Mouse (Mus musculus) intestine, postnatal 0 days (tissue): ENCODE data around the gene Cadps. TPM values are rescaled to one million over a fixed set of nuclear protein-coding genes. Genes with fewer than 3 reads are reported as not detected.

Experiments used
- ATAC-seq: fragments of 200-750 bp; cut with Nextera tagmentation; 2 replicates; pipeline ENCODE4 v1.8.0; 2017; ENCODE audit warnings: mild to moderate bottlenecking, moderate TSS enrichment, moderate library complexity
- H3K27ac ChIP-seq: fragments of 300-500 bp; sonication (generic); 2 replicates; pipeline ENCODE4 v1.5.1; 2014; ENCODE audit warnings: mild to moderate bottlenecking, low read depth, low read length, moderate library complexity
- H3K27me3 ChIP-seq: fragments of 300-500 bp; sonication (generic); replicated peaks from 2 replicates; pipeline ENCODE4 v1.6.1; 2014; ENCODE audit warnings: low read length, mixed read lengths; ENCODE audit not compliant: control insufficient read depth, insufficient read depth
- H3K36me3 ChIP-seq: fragments of 300-500 bp; sonication (generic); 2 replicates; pipeline ENCODE4 v1.6.1; 2014; ENCODE audit warnings: mild to moderate bottlenecking, moderate library complexity; ENCODE audit not compliant: control insufficient read depth, insufficient read depth
- H3K4me1 ChIP-seq: fragments of 300-500 bp; sonication (generic); replicated peaks from 2 replicates; pipeline ENCODE4 v1.6.1; 2014; ENCODE audit warnings: antibody characterized with exemption, low read length, mixed read lengths; ENCODE audit not compliant: control insufficient read depth, insufficient read depth
- H3K4me2 ChIP-seq: fragments of 300-500 bp; sonication (generic); replicated peaks from 2 replicates; pipeline ENCODE4 v1.6.1; 2014; ENCODE audit warnings: low read depth, mild to moderate bottlenecking, moderate library complexity
- H3K4me3 ChIP-seq: fragments of 300-500 bp; sonication (generic); 2 replicates; pipeline ENCODE4 v1.5.1; 2014; ENCODE audit warnings: low read depth, low read length
- H3K9ac ChIP-seq: fragments of 300-500 bp; sonication (generic); 2 replicates; pipeline ENCODE4 v1.6.1; 2014; ENCODE audit warnings: mild to moderate bottlenecking, low read depth, low read length
- H3K9me3 ChIP-seq: fragments of 300-500 bp; sonication (generic); 2 replicates; pipeline ENCODE4 v1.6.1; 2016; ENCODE audit warnings: mixed run types; ENCODE audit not compliant: control insufficient read depth
- CTCF ChIP-seq: sonication (generic); IDR thresholded peaks from 2 replicates; pipeline ENCODE4 v1.5.1; 2016; ENCODE audit warnings: low read depth, mild to moderate bottlenecking, control low read depth, antibody characterized with exemption, moderate library complexity
- WGBS: fragments of 180-500 bp; shearing (Covaris S2); extraction: QIAGEN DNeasy Blood & Tissue Kit; methylation state at CpG from one replicate; pipeline ENCODE4 v1.1.7; 2014; 5-methylcytosine and 5-hydroxymethylcytosine counted together
- polyA plus RNA-seq: library from polyadenylated mRNA; unstranded; fragments of >200 nt; fragmentation: Nextera tagmentation; extraction: Ambion mirVana; gene quantifications from 2 replicates; pipeline ENCODE4 v1.2.1, GENCODE M21; 2015

The Cadps gene
- polyA plus RNA-seq, 1 experiment from 2014 or later, result 0.96 TPM

GRCm38 (mm10) chr14:12337421-12337997, 485.4 kb downstream of the Cadps start:
- no peak for ATAC-seq
- WGBS, result 13% methylated on average over 8 of the region's 8 CpGs
- no peaks in the 10 kb centered on the region for H3K9me3 ChIP-seq
- no peak overlapping the region for H3K9ac ChIP-seq
- no peak overlapping the region for H3K4me3 ChIP-seq
- no peak for TF ChIP-seq CTCF
- no peak overlapping the region for H3K4me2 ChIP-seq
- no peak overlapping the region for H3K27ac ChIP-seq
- peaks cover 80% of the 10 kb centered on the region for H3K27me3 ChIP-seq
- no peaks in the 10 kb centered on the region for H3K4me1 ChIP-seq
- H3K36me3 ChIP-seq, result no peaks in the 10 kb centered on the region

GRCm38 (mm10) chr14:12334925-12335324, 488.0 kb downstream of the Cadps start:
- TF ChIP-seq CTCF, result no peak
- no peak overlapping the region for H3K9ac ChIP-seq
- WGBS, result 43% methylated on average over 7 of the region's 7 CpGs
- H3K9me3 ChIP-seq, result no peaks in the 10 kb centered on the region
- H3K4me2 ChIP-seq, result no peak overlapping the region
- no peaks in the 10 kb centered on the region for H3K36me3 ChIP-seq
- no peaks in the 10 kb centered on the region for H3K4me1 ChIP-seq
- no peak overlapping the region for H3K27ac ChIP-seq
- H3K27me3 ChIP-seq, result peaks cover 55% of the 10 kb centered on the region
- no peak overlapping the region for H3K4me3 ChIP-seq
- no peak for ATAC-seq

GRCm38 (mm10) chr14:12333622-12334021, 489.3 kb downstream of the Cadps start:
- Histone ChIP-seq H3K9ac (no peak overlapping the region), H3K9me3 (no peaks in the 10 kb centered on the region), H3K27ac (no peak overlapping the region), H3K4me2 (no peak overlapping the region), H3K4me1 (no peaks in the 10 kb centered on the region), H3K27me3 (peaks cover 46% of the 10 kb centered on the region), H3K36me3 (no peaks in the 10 kb centered on the region), H3K4me3 (no peak overlapping the region)
- ATAC-seq, result no peak
- peak; percentile 48 for TF ChIP-seq CTCF
- 74% methylated on average over 7 of the region's 7 CpGs for WGBS
